Mouse (Mus musculus): Measurements from ENCODE around the gene Ttll8. TPM values are rescaled to one million over a fixed set of nuclear protein-coding genes. Genes with fewer than 3 reads are reported as not detected.

The Ttll8 gene
- polyA plus RNA-seq (2014; fragmentation: Illumina TruSeq; extraction: RNeasy Lipid Tissue Mini Kit (QIAGEN cat#74804); ENCODE audit: low read depth, low replicate concordance): not detected

DNA sequence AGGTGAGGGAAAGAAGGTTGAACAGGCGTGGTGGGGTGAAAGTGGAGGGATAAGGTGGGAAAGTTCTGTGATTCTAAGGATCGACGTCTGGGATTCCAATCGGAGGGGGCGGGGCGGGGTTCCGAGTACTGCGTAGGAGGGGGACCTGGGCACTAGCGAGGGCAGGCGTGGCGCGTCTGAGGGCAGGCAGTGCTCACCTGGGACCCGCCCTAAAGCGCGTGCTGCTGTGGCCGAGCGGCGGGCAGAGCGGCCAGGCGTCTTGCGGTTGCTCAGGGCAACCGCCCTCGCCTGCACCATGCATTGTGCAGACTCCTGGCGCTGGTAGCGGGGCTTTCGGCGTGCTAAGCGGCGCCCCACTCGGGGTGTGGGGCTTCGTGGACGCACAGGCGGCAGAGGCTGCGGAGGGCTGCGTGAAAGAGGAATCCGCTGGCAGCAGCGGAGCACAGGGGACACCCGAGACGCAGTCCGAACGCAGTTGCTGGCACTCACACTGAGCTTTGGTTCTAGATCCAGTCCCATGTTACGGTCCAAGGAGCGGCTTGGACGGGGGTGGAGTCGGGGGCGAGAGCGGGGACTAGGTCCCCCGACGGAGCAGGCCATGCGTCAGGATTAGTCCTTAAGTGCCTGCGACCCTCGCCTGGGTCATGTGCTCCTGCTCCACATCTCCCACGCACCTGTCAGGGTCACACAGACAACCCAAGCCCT is at the start of gene Ttll8:
Ttll8 (minus strand) TSS at position 51 of the 705 bp plus-strand sequence.

GRCm38 (mm10) chr15:88982534-88983079 is 28.4 kb upstream of the Ttll8 start, which contains the start of gene Mov10l1:
TSS of gene Mov10l1 (plus strand) at chr15:88982909.

DNA sequence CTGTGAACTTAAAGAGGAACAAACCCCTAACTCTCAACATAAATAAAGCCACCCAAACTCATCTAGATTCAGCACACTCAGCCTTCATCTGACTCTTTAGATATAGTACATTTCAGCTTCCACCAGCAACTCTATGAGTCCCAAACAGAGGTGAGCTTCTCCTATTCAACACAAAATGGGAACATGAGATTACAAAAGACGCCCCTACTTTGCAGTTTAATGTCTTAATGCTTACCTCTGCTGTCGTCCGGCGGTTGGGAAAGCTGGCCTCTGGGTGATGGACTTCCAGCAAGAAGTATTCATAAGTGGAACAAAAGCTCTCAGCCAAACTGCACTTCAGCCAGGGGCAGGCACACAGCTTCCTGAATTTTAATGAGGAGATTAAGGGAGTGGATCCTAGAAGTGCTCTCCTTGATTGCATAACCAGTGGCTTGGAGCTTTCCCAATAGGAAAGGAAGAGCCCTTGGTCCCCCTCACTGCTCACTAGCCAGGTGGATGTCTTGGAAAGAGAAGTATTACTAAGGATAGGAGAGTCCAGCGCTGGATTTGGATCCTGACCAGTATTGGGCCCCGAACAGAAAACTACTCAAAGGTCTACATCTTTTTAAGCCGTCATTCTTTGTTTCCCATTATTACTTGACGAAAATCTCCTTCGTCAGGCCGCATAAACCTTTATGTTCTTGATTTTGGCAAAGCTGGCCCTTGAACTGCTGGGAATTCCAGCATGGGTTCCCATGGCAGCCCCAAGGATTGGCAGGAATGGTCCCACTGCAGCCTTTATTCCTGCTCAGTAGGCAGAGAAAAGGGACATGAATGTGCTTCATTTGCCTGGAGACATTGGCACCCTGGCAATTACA is 24.3 kb upstream of the Ttll8 start, which contains the start of gene Mlc1:
Mlc1 (minus strand) TSS at position 727 of the 857 bp plus-strand sequence.

DNA sequence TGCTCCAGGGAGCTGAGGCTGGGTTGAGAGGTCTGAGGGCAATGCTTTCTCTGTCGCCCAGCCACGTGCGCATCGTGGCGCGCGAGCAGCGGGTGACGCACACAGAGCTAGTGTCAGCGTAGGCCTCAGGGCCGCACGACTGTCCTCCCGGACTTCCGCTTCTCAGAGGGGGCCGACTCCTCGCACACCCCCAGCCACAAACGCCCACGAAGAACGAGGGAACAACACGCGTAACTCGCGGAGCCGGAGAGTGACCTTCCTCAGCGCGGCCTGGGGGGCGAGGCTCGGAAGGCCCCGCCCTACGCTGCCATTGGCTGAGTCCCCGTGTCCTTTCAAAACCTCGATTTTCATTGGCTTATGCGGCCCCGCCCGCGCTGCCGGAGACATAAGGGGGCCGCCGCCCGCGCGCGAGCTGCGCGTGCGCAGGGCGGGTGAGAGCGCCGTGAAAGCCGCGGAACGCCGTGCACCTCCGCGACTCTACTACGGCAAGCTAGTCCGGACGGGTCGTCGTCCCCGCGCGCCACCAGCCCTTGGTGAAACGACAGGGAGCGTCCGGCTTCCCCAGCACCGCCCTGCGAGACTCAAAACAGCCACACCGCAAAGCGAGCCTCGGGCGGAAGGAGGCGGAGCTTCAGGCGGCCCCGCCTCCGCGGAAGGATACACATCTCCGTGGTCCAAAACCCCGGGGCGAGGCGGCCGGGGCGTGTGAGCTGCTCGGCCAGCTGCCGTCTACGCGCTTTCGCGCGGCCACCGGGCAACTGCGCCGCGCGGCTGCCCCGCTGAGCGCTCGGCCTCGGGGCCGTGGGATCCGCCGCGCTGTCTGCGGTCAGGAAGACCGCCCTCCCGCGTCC is 92.2 kb downstream of the Ttll8 start, which contains the start of gene Pim3:
Pim3 (plus strand) TSS at position 415 of the 851 bp plus-strand sequence.

Other genes with a start within 250 kb of the Ttll8 start
- gene Brd1, start 220.2 kb downstream of the Ttll8 start, polyA plus RNA-seq (2014; fragmentation: Illumina TruSeq; extraction: RNeasy Lipid Tissue Mini Kit (QIAGEN cat#74804); ENCODE audit: low read depth, low replicate concordance): 43.2 TPM
- 24.8 TPM for gene Zbed4, start 202.8 kb downstream of the Ttll8 start, polyA plus RNA-seq (2014; fragmentation: Illumina TruSeq; extraction: RNeasy Lipid Tissue Mini Kit (QIAGEN cat#74804); ENCODE audit: low read depth, low replicate concordance)
- gene Alg12, start 135.1 kb downstream of the Ttll8 start, polyA plus RNA-seq (2014; fragmentation: Illumina TruSeq; extraction: RNeasy Lipid Tissue Mini Kit (QIAGEN cat#74804); ENCODE audit: low read depth, low replicate concordance): 5.1 TPM
- gene Creld2, start 134.8 kb downstream of the Ttll8 start, polyA plus RNA-seq (2014; fragmentation: Illumina TruSeq; extraction: RNeasy Lipid Tissue Mini Kit (QIAGEN cat#74804); ENCODE audit: low read depth, low replicate concordance): 6.4 TPM
- gene Pim3, start 92.2 kb downstream of the Ttll8 start, polyA plus RNA-seq (2014; fragmentation: Illumina TruSeq; extraction: RNeasy Lipid Tissue Mini Kit (QIAGEN cat#74804); ENCODE audit: low read depth, low replicate concordance): 2.9 TPM
- gene Mlc1, start 24.6 kb upstream of the Ttll8 start, polyA plus RNA-seq (2014; fragmentation: Illumina TruSeq; extraction: RNeasy Lipid Tissue Mini Kit (QIAGEN cat#74804); ENCODE audit: low read depth, low replicate concordance): not detected
- not detected for gene Mov10l1, start 28.5 kb upstream of the Ttll8 start, polyA plus RNA-seq (2014; fragmentation: Illumina TruSeq; extraction: RNeasy Lipid Tissue Mini Kit (QIAGEN cat#74804); ENCODE audit: low read depth, low replicate concordance)
- not detected for gene Panx2, start 105.3 kb upstream of the Ttll8 start, polyA plus RNA-seq (2014; fragmentation: Illumina TruSeq; extraction: RNeasy Lipid Tissue Mini Kit (QIAGEN cat#74804); ENCODE audit: low read depth, low replicate concordance)
- gene Trabd, start 120.7 kb upstream of the Ttll8 start, polyA plus RNA-seq (2014; fragmentation: Illumina TruSeq; extraction: RNeasy Lipid Tissue Mini Kit (QIAGEN cat#74804); ENCODE audit: low read depth, low replicate concordance): 4.7 TPM
- gene Selenoo, start 134.7 kb upstream of the Ttll8 start, polyA plus RNA-seq (2014; fragmentation: Illumina TruSeq; extraction: RNeasy Lipid Tissue Mini Kit (QIAGEN cat#74804); ENCODE audit: low read depth, low replicate concordance): 6.4 TPM
- 1.4 TPM for gene Tubgcp6, start 168.7 kb upstream of the Ttll8 start, polyA plus RNA-seq (2014; fragmentation: Illumina TruSeq; extraction: RNeasy Lipid Tissue Mini Kit (QIAGEN cat#74804); ENCODE audit: low read depth, low replicate concordance)
- 0.63 TPM for gene Hdac10, start 174.3 kb upstream of the Ttll8 start, polyA plus RNA-seq (2014; fragmentation: Illumina TruSeq; extraction: RNeasy Lipid Tissue Mini Kit (QIAGEN cat#74804); ENCODE audit: low read depth, low replicate concordance)
- 1.2 TPM for gene Mapk12, start 186.3 kb upstream of the Ttll8 start, polyA plus RNA-seq (2014; fragmentation: Illumina TruSeq; extraction: RNeasy Lipid Tissue Mini Kit (QIAGEN cat#74804); ENCODE audit: low read depth, low replicate concordance)
- gene Mapk11, start 195.2 kb upstream of the Ttll8 start, polyA plus RNA-seq (2014; fragmentation: Illumina TruSeq; extraction: RNeasy Lipid Tissue Mini Kit (QIAGEN cat#74804); ENCODE audit: low read depth, low replicate concordance): 0.41 TPM
- 8.3 TPM for gene Plxnb2, start 226.4 kb upstream of the Ttll8 start, polyA plus RNA-seq (2014; fragmentation: Illumina TruSeq; extraction: RNeasy Lipid Tissue Mini Kit (QIAGEN cat#74804); ENCODE audit: low read depth, low replicate concordance)
- 0.66 TPM for gene Dennd6b, start 242.1 kb upstream of the Ttll8 start, polyA plus RNA-seq (2014; fragmentation: Illumina TruSeq; extraction: RNeasy Lipid Tissue Mini Kit (QIAGEN cat#74804); ENCODE audit: low read depth, low replicate concordance)

Data from sigmoid colon, adult 10 weeks (tissue).